Mouse (Mus musculus) heart, postnatal 36 days (tissue): ENCODE measurements at regions not wholly inside any gene's neighbourhood (a gene's known extent, or its start where the extent isn't known, plus 50 kb on each side); places are given as distances from the start of the nearest gene placed in this dataset.
"Not testable (repeated sequence)": the region's sequence is repeated elsewhere in the genome, so short reads cannot be mapped to it uniquely, and the experiment has no call there.

Experiments
- DNase-seq, 2 experiments: peaks; one replicate each; pipeline ENCODE4 v3.0.0; 2021 to 2022
- intact Hi-C: fragments of 180-260 bp; cut with DNase I; formaldehyde crosslinking; loops from one replicate; pipeline ENCODE4 v1.15.1; 2025

- DNase-seq = no peak
Observed at GRCm38 (mm10) chr7:83381381-83382181, 203.1 kb upstream of the Tmc3 start.

DNA sequence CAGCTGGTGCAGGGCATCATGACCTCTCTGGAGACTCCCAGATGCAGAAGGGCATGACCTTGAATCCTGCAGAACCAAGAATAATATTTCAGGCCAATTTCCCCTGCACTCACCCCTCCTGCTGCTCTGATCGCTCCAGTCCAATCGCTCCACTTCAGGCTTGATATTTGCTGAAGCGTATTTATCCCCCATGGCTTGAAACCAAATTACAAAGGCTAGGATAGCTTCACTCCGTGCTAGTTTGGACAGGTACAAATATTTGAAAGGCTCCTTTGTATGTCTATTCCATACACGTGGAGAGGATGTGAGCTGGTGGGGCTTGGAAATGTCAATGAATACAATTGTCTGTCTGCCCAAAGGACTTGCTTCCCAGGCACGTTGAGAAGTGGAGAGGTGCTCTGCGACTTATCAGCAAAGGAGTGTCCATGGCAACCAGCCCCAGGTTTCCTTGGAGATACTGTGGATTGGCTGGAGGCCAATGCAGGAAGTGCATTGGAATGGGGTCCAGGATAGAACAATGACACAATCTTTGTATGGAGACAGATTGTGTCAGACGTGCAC, 201.8 kb upstream of the Tmc3 start:
- DNase-seq = no peak
- intact Hi-C loops = no loop called here

More at GRCm38 (mm10) chr7:83381381-83382181, 203.1 kb upstream of the Tmc3 start:
- intact Hi-C loops = no loop called here

DNA sequence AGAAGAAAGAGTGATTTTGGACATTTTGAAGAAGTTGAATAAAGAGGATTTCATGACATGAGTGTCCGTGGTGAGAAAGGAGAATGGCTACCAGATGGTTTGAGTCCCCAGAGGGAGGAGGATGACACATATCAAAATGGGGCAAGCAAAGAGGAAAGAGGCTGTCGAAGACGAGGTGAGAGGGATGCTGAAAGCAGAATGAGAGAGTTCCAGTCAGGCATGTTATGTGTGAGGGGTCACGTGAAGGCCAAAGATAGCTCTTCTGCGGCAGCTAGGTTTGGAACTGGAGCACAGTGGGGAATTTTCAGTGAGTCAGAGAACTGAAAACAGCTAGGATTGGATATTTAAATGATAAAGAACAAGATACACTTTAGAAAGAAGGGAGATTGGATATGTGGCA, 193.3 kb upstream of the Tmc3 start:
- intact Hi-C loops = no loop called here
- DNase-seq = no peak

- DNase-seq = no peak
- intact Hi-C loops = no loop called here
Observed at GRCm38 (mm10) chr7:83392181-83392580, 192.5 kb upstream of the Tmc3 start.

GRCm38 (mm10) chr7:83392625-83393024, 192.1 kb upstream of the Tmc3 start:
- DNase-seq = no peak

GRCm38 (mm10) chr7:83394156-83394555, 190.6 kb upstream of the Tmc3 start:
- DNase-seq = no peak
- intact Hi-C loops = no loop called here

More at GRCm38 (mm10) chr7:83392625-83393024, 192.1 kb upstream of the Tmc3 start:
- intact Hi-C loops = no loop called here

DNA sequence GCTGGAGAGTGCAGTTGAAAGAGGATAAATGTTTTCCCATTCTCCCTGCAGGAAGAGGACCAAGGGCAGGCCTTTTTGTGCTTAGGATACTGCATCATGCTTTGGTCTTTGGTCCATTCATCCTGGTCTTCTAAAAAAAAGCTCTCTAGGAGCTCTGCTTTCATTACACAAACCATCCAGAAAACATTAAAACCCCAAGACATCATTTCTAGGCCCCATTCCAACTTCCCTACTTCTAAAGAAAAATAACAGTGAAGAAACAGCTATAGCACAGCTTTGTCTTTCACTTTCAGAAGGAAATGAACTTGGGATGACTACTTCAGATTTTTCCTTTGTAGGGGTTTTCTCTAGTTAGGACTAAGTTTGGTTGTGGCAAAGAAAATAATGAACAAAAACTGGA, 185.1 kb upstream of the Tmc3 start:
- no peak for DNase-seq
- intact Hi-C loops = no loop called here

- no peak for DNase-seq
- intact Hi-C loops = no loop called here
Observed at GRCm38 (mm10) chr7:83401001-83401400, 183.7 kb upstream of the Tmc3 start.

- intact Hi-C loops, DNase-seq: not testable (repeated sequence)
Observed at GRCm38 (mm10) chr7:83412745-83413144, 172.0 kb upstream of the Tmc3 start.

GRCm38 (mm10) chr7:83429929-83430556, 154.7 kb upstream of the Tmc3 start:
- intact Hi-C loops = no loop called here
- no peak for DNase-seq

- intact Hi-C loops = no loop called here
- DNase-seq = no peak
Observed at GRCm38 (mm10) chr7:83431094-83431493, 153.6 kb upstream of the Tmc3 start.

DNA sequence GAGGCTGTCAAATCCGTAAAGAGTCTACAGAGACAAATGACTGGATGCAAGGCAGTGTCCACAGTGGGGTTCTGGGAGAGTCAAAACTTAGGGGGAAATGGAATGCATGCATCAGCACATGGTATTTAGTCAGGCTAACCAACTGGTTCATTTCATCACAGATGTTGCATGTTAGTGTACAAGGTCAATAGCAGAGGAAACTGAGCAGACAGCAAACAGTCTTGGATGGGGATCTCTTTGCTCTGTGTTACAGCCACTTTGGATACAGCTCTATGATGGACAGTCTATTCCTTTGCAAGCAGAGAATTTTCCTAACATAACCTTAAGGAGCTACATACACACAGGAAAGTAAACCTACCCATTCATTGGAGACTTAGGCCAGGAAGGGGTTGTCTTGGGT, 151.9 kb upstream of the Tmc3 start:
- intact Hi-C loops = no loop called here
- no peak for DNase-seq

GRCm38 (mm10) chr7:83433959-83434715, 150.6 kb upstream of the Tmc3 start:
- no peak for DNase-seq
- intact Hi-C loops = no loop called here

GRCm38 (mm10) chr7:83438538-83439393, 146.0 kb upstream of the Tmc3 start:
- intact Hi-C loops = no loop called here
- DNase-seq = peak in 1 of 2 experiments; percentile 11

GRCm38 (mm10) chr7:83443596-83444278, 141.0 kb upstream of the Tmc3 start:
- no peak for DNase-seq
- intact Hi-C loops = loop anchor here (5.0 kb wide), 1 partner anchor 104 kb away; no protein-coding TSS in a partner anchor

DNA sequence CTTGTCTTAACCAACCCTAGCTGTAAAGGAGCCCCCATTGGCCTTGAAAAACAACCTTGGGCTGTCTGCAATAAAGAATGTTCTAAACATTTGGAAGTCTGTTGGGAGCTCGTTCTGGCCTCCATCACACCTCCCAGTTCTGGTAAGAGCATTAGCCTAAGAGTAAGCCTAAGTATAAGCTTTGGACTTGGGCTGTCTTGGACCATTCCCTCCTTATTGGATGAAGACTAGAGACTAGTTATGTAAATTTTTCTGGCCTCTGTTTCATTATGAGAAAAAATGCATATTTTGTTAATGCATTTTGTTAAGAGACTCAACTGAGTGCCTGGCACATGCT, 140.5 kb upstream of the Tmc3 start:
- no peak for DNase-seq
- intact Hi-C loops = loop anchor here (5.0 kb wide), 1 partner anchor 103 kb away; no protein-coding TSS in a partner anchor

- no peak for DNase-seq
- intact Hi-C loops = no loop called here
Observed at GRCm38 (mm10) chr7:83445181-83445926, 139.4 kb upstream of the Tmc3 start.

GRCm38 (mm10) chr7:83450346-83450745, 134.4 kb upstream of the Tmc3 start:
- intact Hi-C loops = no loop called here
- no peak for DNase-seq

GRCm38 (mm10) chr7:83452309-83452708, 132.4 kb upstream of the Tmc3 start:
- DNase-seq = no peak

More at GRCm38 (mm10) chr7:83452309-83452708, 132.4 kb upstream of the Tmc3 start:
- intact Hi-C loops = no loop called here
